20 mouse cellular contexts compared by ENCODE assay signal in genomic region chr8:10468490-10468889, GRCm38 (mm10).
DNase-seq lines count a peak whose midpoint lies in the region; ATAC-seq and TF ChIP-seq lines count a peak whose summit lies in the region.
"Had no signal": no experiment of that assay in that cellular context is flagged by ENCODE, and none has a peak within 500 bp of the region (broad histone marks: within the 10 kb centered on the region; RNA-seq: fewer than 3 reads in every experiment).

No protein-coding gene starts in this region.

- no peak overlapping the region for H3K27ac ChIP-seq in lung, postnatal 0 days (ENCODE audit: low read length)
- no peak overlapping the region for H3K27ac ChIP-seq in forebrain, embryonic 12.5 days
- H3K27ac ChIP-seq: forebrain, embryonic 10.5 days; heart, embryonic 13.5 days; limb, embryonic 12.5 days; liver, embryonic 13.5 days; neural tube, embryonic 13.5 days had no signal

- no peaks in the 10 kb centered on the region for H3K9me3 ChIP-seq in lung, postnatal 0 days (ENCODE audit: low read length)
- H3K9me3 ChIP-seq in forebrain, embryonic 12.5 days, result no peaks in the 10 kb centered on the region
- H3K9me3 ChIP-seq: forebrain, embryonic 10.5 days; heart, embryonic 13.5 days; limb, embryonic 12.5 days; liver, embryonic 13.5 days; neural tube, embryonic 13.5 days had no signal

- no peaks in the 10 kb centered on the region for H3K36me3 ChIP-seq in lung, postnatal 0 days (ENCODE audit: insufficient read depth, low read length)
- no peaks in the 10 kb centered on the region for H3K36me3 ChIP-seq in forebrain, embryonic 12.5 days (replicated peaks)
- H3K36me3 ChIP-seq: forebrain, embryonic 10.5 days; heart, embryonic 13.5 days; limb, embryonic 12.5 days; liver, embryonic 13.5 days; neural tube, embryonic 13.5 days had no signal

- no peak overlapping the region for H3K4me3 ChIP-seq in lung, postnatal 0 days (ENCODE audit: low read depth, low read length)
- no peak overlapping the region for H3K4me3 ChIP-seq in forebrain, embryonic 12.5 days (replicated peaks)
- H3K4me3 ChIP-seq: forebrain, embryonic 10.5 days; heart, embryonic 13.5 days; limb, embryonic 12.5 days; liver, embryonic 13.5 days; neural tube, embryonic 13.5 days had no signal

- ATAC-seq in lung, postnatal 0 days, result no peak; the same call in 1 of the 2 replicates
- ATAC-seq in forebrain, embryonic 12.5 days (ENCODE audit: low FRiP score), result no peak
- ATAC-seq: hindbrain, embryonic 16.5 days; intestine, postnatal 0 days had no signal

- peak; percentile 38 for DNase-seq in adrenal gland, postnatal 14 days
- DNase-seq in adrenal gland, postnatal 25 days, result no peak
- DNase-seq in lung, postnatal 0 days (ENCODE audit: low spot score), result peak; percentile 6
- DNase-seq in lung, adult 18-20 months, result no peak
- peak; percentile 40 for DNase-seq in kidney, postnatal 14 days
- peak; percentile 35 for DNase-seq in mesoderm, embryonic 11.5 days (ENCODE audit: low read depth, low spot score)
- no peak for DNase-seq in gastrocnemius, adult 8-10 months (ENCODE audit: low spot score in 2 of 2)
- DNase-seq: cerebellum, adult 11-12 months; cerebellum, postnatal 36 days; gastrocnemius, postnatal 36 days; heart, postnatal 36 days; liver, embryonic 13.5 days; thymus, postnatal 4 days had no signal

- no peaks in the 10 kb centered on the region for H3K4me1 ChIP-seq in lung, postnatal 0 days (ENCODE audit: insufficient read depth, low read depth, low read length)
- H3K4me1 ChIP-seq in forebrain, embryonic 12.5 days, result peaks cover 3% of the 10 kb centered on the region; the same call in 1 of the 2 replicates
- H3K4me1 ChIP-seq: forebrain, embryonic 10.5 days; liver, embryonic 13.5 days had no signal

- no peak for TF ChIP-seq EP300 in lung, postnatal 0 days (IDR thresholded peaks at IDR 0.05)

- no peak overlapping the region for H3K4me2 ChIP-seq in lung, postnatal 0 days (replicated peaks; ENCODE audit: low read depth, low read length)
- no peak overlapping the region for H3K4me2 ChIP-seq in forebrain, embryonic 12.5 days
- H3K4me2 ChIP-seq: heart, embryonic 13.5 days; limb, embryonic 12.5 days; liver, embryonic 13.5 days; neural tube, embryonic 13.5 days had no signal

- no peak overlapping the region for H3K9ac ChIP-seq in lung, postnatal 0 days (replicated peaks; ENCODE audit: low read depth)
- no peak overlapping the region for H3K9ac ChIP-seq in forebrain, embryonic 12.5 days
- H3K9ac ChIP-seq: heart, embryonic 13.5 days; limb, embryonic 12.5 days; liver, embryonic 13.5 days; neural tube, embryonic 13.5 days had no signal

- 19% methylated on average over 3 of the region's 3 CpGs for WGBS in lung, postnatal 0 days
- WGBS in forebrain, embryonic 12.5 days, result 87% methylated on average over 3 of the region's 3 CpGs

- no peak for TF ChIP-seq CTCF in lung, postnatal 0 days (IDR thresholded peaks at IDR 0.05)

- no peaks in the 10 kb centered on the region for H3K27me3 ChIP-seq in lung, postnatal 0 days (replicated peaks; ENCODE audit: insufficient read depth, low read length)
- no peaks in the 10 kb centered on the region; the same call in 1 of the 2 replicates for H3K27me3 ChIP-seq in forebrain, embryonic 12.5 days
- H3K27me3 ChIP-seq: heart, embryonic 13.5 days; liver, embryonic 13.5 days; neural tube, embryonic 13.5 days had no signal

Comparison
In these comparisons a context has a peak if more than half of its experiments do, and no peak if none do; other contexts are left out.
1. DNase-seq: peak in adrenal gland, postnatal 14 days (single experiment), lung, postnatal 0 days (single experiment), kidney, postnatal 14 days (single experiment) and mesoderm, embryonic 11.5 days (single experiment); none in adrenal gland, postnatal 25 days (single experiment), lung, adult 18-20 months (0 of 2) and gastrocnemius, adult 8-10 months (0 of 2).